Mouse (Mus musculus): ENCODE results near the gene Gm26602. TPM values are rescaled to one million over a fixed set of nuclear protein-coding genes. Genes with fewer than 3 reads are reported as not detected.

The Gm26602 gene
- polyA plus RNA-seq, 1 experiment from 2014 or later: 0.96 TPM

- H3K4me3 ChIP-seq (replicated peaks): no peak overlapping the region
- peak overlapping the region; percentile 10; the same call in 1 of the 2 replicates for H3K4me2 ChIP-seq
- H3K27ac ChIP-seq: peak overlapping the region; percentile 91
- no peaks in the 10 kb centered on the region for H3K9me3 ChIP-seq (replicated peaks)
- H3K36me3 ChIP-seq: peaks cover 52% of the 10 kb centered on the region
- H3K9ac ChIP-seq: no peak overlapping the region
- peak; percentile 73 for ATAC-seq (replicated peaks; ENCODE audit: low FRiP score)
- H3K4me1 ChIP-seq: peaks cover 84% of the 10 kb centered on the region
- no peaks in the 10 kb centered on the region for H3K27me3 ChIP-seq
- WGBS: 53% methylated on average over 11 of the region's 11 CpGs
These were observed 27.3 kb downstream of the Gm26602 start for GRCm38 (mm10) chr10:79937775-79938526.

- H3K9me3 ChIP-seq (replicated peaks): no peaks in the 10 kb centered on the region
- 51% methylated on average over 7 of the region's 7 CpGs for WGBS
- no peak for ATAC-seq (replicated peaks; ENCODE audit: low FRiP score)
- no peak overlapping the region for H3K27ac ChIP-seq
- peaks cover 32% of the 10 kb centered on the region for H3K36me3 ChIP-seq
- no peaks in the 10 kb centered on the region for H3K27me3 ChIP-seq
- H3K4me3 ChIP-seq (replicated peaks): no peak overlapping the region
- H3K4me2 ChIP-seq: no peak overlapping the region
- H3K9ac ChIP-seq: no peak overlapping the region
- H3K4me1 ChIP-seq: peaks cover 84% of the 10 kb centered on the region
These were observed 30.1 kb downstream of the Gm26602 start for GRCm38 (mm10) chr10:79940749-79941148.

GRCm38 (mm10) chr10:79942988-79943387 lies 32.3 kb downstream of the Gm26602 start:
- Histone ChIP-seq H3K36me3 (peaks cover 27% of the 10 kb centered on the region), H3K9me3 (replicated peaks) (no peaks in the 10 kb centered on the region), H3K4me2 (no peak overlapping the region), H3K4me1 (peaks cover 82% of the 10 kb centered on the region), H3K27me3 (no peaks in the 10 kb centered on the region), H3K4me3 (replicated peaks) (no peak overlapping the region), H3K27ac (peak overlapping the region; percentile 94), H3K9ac (no peak overlapping the region)
- 90% methylated on average over 1 of the region's 1 CpGs for WGBS
- ATAC-seq (replicated peaks; ENCODE audit: low FRiP score): no peak

GRCm38 (mm10) chr10:79943471-79943901 lies 32.8 kb downstream of the Gm26602 start:
- H3K27me3 ChIP-seq: no peaks in the 10 kb centered on the region
- peak overlapping the region; percentile 94 for H3K27ac ChIP-seq
- no peak for ATAC-seq (replicated peaks; ENCODE audit: low FRiP score)
- 48% methylated on average over 9 of the region's 9 CpGs for WGBS
- H3K4me3 ChIP-seq (replicated peaks): no peak overlapping the region
- no peaks in the 10 kb centered on the region for H3K9me3 ChIP-seq (replicated peaks)
- H3K4me2 ChIP-seq: no peak overlapping the region
- no peak overlapping the region for H3K9ac ChIP-seq
- H3K36me3 ChIP-seq: peaks cover 30% of the 10 kb centered on the region
- peaks cover 77% of the 10 kb centered on the region for H3K4me1 ChIP-seq

GRCm38 (mm10) chr10:79945507-79946234 lies 35.0 kb downstream of the Gm26602 start:
- Histone ChIP-seq H3K4me3 (replicated peaks) (peak overlapping the region; percentile 16; the same call in 1 of the 2 replicates), H3K9ac (peak overlapping the region; percentile 22; the same call in 1 of the 2 replicates)
- ATAC-seq (replicated peaks; ENCODE audit: low FRiP score): peak; percentile 82

GRCm38 (mm10) chr10:79946752-79947322 lies 36.2 kb downstream of the Gm26602 start:
- 13% methylated on average over 7 of the region's 7 CpGs for WGBS
- peaks cover 48% of the 10 kb centered on the region for H3K36me3 ChIP-seq
- no peaks in the 10 kb centered on the region for H3K9me3 ChIP-seq (replicated peaks)
- no peak overlapping the region; the same call in 1 of the 2 replicates for H3K9ac ChIP-seq
- no peaks in the 10 kb centered on the region for H3K27me3 ChIP-seq
- H3K4me2 ChIP-seq: peak overlapping the region; percentile 35
- peak overlapping the region; percentile 94 for H3K27ac ChIP-seq
- no peak for ATAC-seq (replicated peaks; ENCODE audit: low FRiP score)
- H3K4me3 ChIP-seq (replicated peaks): 0 out of 2 replicates have a peak overlapping the region, but pooled peaks have one; percentile 6
- peaks cover 53% of the 10 kb centered on the region for H3K4me1 ChIP-seq

More at GRCm38 (mm10) chr10:79945507-79946234, 35.0 kb downstream of the Gm26602 start:
- Histone ChIP-seq H3K27me3 (no peaks in the 10 kb centered on the region), H3K36me3 (peaks cover 47% of the 10 kb centered on the region), H3K9me3 (replicated peaks) (no peaks in the 10 kb centered on the region), H3K4me2 (peak overlapping the region; percentile 35), H3K27ac (peak overlapping the region; percentile 94), H3K4me1 (peaks cover 56% of the 10 kb centered on the region)
- 36% methylated on average over 16 of the region's 16 CpGs for WGBS

GRCm38 (mm10) chr10:79947502-79947901 lies 36.8 kb downstream of the Gm26602 start:
- Histone ChIP-seq H3K4me1 (peaks cover 53% of the 10 kb centered on the region), H3K27ac (0 out of 2 replicates have a peak overlapping the region, but pooled peaks have one; percentile 94), H3K36me3 (peaks cover 48% of the 10 kb centered on the region), H3K4me2 (no peak overlapping the region), H3K27me3 (no peaks in the 10 kb centered on the region), H3K9ac (no peak overlapping the region), H3K9me3 (replicated peaks) (no peaks in the 10 kb centered on the region), H3K4me3 (replicated peaks) (no peak overlapping the region)
- ATAC-seq (replicated peaks; ENCODE audit: low FRiP score): no peak
- WGBS: 70% methylated on average over 6 of the region's 6 CpGs

GRCm38 (mm10) chr10:79949873-79950272 lies 39.2 kb downstream of the Gm26602 start:
- peaks cover 63% of the 10 kb centered on the region for H3K36me3 ChIP-seq

GRCm38 (mm10) chr10:79950661-79951060 lies 40.0 kb downstream of the Gm26602 start:
- Histone ChIP-seq H3K27me3 (no peaks in the 10 kb centered on the region), H3K9me3 (replicated peaks) (no peaks in the 10 kb centered on the region), H3K4me3 (replicated peaks) (no peak overlapping the region), H3K4me1 (peaks cover 22% of the 10 kb centered on the region), H3K27ac (no peak overlapping the region), H3K9ac (no peak overlapping the region), H3K36me3 (peaks cover 63% of the 10 kb centered on the region), H3K4me2 (no peak overlapping the region)
- WGBS: 87% methylated on average over 18 of the region's 18 CpGs
- ATAC-seq (replicated peaks; ENCODE audit: low FRiP score): no peak

More at GRCm38 (mm10) chr10:79949873-79950272, 39.2 kb downstream of the Gm26602 start:
- 79% methylated on average over 4 of the region's 4 CpGs for WGBS
- no peak for ATAC-seq (replicated peaks; ENCODE audit: low FRiP score)
- Histone ChIP-seq H3K9ac (no peak overlapping the region), H3K27ac (no peak overlapping the region), H3K4me3 (replicated peaks) (no peak overlapping the region), H3K4me1 (peaks cover 29% of the 10 kb centered on the region), H3K27me3 (no peaks in the 10 kb centered on the region), H3K4me2 (no peak overlapping the region), H3K9me3 (replicated peaks) (no peaks in the 10 kb centered on the region)

GRCm38 (mm10) chr10:79953946-79954345 lies 43.3 kb downstream of the Gm26602 start:
- ATAC-seq (replicated peaks; ENCODE audit: low FRiP score): no peak
- H3K4me2 ChIP-seq: no peak overlapping the region
- no peaks in the 10 kb centered on the region for H3K9me3 ChIP-seq (replicated peaks)
- WGBS: 86% methylated on average over 6 of the region's 6 CpGs
- H3K4me1 ChIP-seq: peaks cover 23% of the 10 kb centered on the region
- peaks cover 50% of the 10 kb centered on the region for H3K36me3 ChIP-seq
- H3K4me3 ChIP-seq (replicated peaks): no peak overlapping the region
- no peak overlapping the region for H3K27ac ChIP-seq
- H3K9ac ChIP-seq: no peak overlapping the region
- H3K27me3 ChIP-seq: no peaks in the 10 kb centered on the region

- ATAC-seq (replicated peaks; ENCODE audit: low FRiP score): no peak
- H3K4me1 ChIP-seq: peaks cover 28% of the 10 kb centered on the region
- H3K4me3 ChIP-seq (replicated peaks): no peak overlapping the region
- H3K27ac ChIP-seq: 0 out of 2 replicates have a peak overlapping the region, but pooled peaks have one; percentile 13
- H3K9me3 ChIP-seq (replicated peaks): no peaks in the 10 kb centered on the region
- 70% methylated on average over 9 of the region's 9 CpGs for WGBS
- H3K36me3 ChIP-seq: peaks cover 32% of the 10 kb centered on the region
- H3K4me2 ChIP-seq: no peak overlapping the region
- no peaks in the 10 kb centered on the region for H3K27me3 ChIP-seq
- H3K9ac ChIP-seq: no peak overlapping the region
These were observed 45.0 kb downstream of the Gm26602 start for GRCm38 (mm10) chr10:79955691-79956090.

Measured in kidney, embryonic 15.5 days (tissue).